Mouse (Mus musculus): ENCODE results near the gene Elavl3.
A peak's percentile ranks its signal among the peaks of the same experiment; 100 is the strongest.
"Not testable (repeated sequence)": the region's sequence is repeated elsewhere in the genome, so short reads cannot be mapped to it uniquely, and the experiment has no call there.

Elavl3 gene

DNA sequence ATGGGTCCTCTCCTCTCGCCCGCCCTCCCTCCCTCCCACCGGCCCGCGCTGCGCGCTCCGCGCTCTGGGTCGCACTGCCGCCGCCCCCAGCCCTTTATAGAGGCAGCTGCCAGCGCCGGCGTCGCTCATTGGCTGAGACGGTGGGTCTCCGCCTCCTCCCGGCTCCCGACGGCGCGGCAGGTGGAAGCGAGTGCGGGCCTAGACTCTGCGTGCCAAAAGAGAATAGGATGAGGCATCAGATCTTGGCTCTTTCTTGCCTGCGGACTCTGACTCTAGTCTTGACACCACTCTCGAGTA lies at the start of gene Elavl3:
Elavl3 (minus strand) TSS at position 66 of the 297 bp plus-strand sequence.
- no peak for DNase-seq (ENCODE audit: low read depth, low spot score)

DNA sequence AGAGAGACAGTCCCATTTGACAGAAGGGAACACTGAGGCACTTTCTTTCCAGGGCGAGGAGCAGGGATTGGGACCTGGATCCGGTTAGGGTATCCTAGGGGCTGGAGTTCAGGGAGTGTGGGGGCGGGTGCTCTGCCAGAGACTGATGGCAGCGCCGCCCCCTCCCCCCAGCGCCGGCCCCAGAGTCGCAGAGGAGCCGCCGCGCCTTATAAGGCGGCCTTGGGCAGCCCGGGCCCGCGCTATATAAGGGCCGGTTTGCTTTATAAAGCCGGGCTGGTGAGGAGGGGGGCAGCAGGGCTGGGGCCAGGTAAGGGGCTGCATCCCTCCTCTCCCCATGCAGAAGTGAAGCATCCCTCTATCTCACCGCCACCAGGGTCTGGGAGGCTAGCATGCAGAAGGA lies 48.1 kb upstream of the Elavl3 start:
- DNase-seq (ENCODE audit: low read depth, low spot score): no peak

DNA sequence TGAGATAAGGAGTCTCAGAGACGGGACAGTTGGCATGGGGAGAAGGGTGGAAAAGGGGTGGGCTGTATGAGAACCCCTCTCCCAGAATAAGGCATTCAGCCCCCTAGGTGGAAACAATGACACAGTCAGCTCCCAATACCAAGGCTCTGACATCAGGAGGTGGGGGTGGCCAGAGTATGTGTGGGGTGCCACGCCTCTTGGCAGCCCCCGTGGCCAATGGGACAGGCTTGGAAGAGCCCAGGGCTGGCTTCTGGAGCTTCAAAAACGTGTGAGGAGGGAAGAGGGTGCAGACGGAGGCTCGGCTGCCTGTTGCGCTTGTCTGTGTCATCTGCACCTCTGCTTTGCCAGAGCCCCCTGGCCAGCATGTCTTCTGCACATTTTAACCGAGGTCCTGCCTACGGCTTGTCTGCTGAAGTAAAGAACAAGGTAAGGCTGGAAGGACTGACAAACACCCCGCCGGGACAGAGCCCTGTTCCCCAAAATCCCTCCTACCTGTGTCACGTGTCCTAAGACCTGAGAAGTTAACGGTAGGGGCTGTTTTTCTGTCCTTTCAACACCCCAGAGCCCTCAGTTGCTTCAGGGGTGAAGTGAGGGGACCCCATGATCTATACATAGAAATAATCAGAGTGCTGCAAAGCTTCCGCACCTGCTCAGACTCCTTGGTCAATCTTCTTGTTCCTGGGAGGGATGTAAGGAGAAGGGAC lies 47.3 kb upstream of the Elavl3 start, which contains the start of gene Cnn1:
Cnn1 (plus strand) TSS at position 224 of the 704 bp plus-strand sequence.
- DNase-seq (ENCODE audit: low read depth, low spot score): no peak

DNA sequence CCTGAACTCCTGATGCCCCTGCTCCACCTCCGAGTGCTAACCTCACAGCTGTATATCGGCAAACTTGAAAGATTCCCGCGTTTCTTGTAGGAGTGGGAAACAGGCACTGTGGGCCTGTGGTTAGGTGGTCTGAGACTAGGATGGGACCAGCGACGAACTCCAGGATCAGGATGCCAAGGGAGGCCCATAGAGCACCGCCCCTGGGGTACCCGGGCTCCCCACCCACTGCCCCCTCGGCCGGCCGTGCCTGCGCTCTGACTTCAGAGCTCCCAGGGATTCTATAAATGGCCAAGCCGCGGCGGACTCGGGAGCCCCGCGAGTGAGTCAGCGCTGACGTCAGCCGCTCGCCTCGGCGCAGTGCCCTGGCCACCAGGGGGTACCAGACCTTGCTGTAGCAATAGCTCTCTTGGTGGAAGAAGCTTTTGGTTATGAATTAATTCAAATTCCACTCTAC lies 44.1 kb upstream of the Elavl3 start:
- DNase-seq (ENCODE audit: low read depth, low spot score): peak; percentile 65

DNA sequence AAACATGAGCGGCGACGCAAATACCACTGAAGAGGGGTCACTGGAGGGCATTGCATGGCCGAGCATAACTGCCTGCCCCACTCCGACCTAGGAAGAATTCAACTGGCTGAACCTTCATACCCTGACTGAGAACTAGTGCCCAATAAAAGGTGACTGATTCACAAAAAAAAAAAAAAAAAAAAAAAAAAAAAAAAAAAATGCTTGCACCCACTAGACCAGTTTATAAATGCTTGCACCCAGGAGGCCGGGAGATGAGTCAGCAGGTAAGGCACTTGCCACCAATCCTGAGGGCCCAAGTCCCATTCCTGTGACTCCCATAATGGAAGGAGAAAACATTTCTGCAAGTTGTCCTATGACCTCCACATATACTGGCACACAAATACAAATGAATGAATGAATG lies 40.9 kb upstream of the Elavl3 start:
- no peak for DNase-seq (ENCODE audit: low read depth, low spot score)

DNA sequence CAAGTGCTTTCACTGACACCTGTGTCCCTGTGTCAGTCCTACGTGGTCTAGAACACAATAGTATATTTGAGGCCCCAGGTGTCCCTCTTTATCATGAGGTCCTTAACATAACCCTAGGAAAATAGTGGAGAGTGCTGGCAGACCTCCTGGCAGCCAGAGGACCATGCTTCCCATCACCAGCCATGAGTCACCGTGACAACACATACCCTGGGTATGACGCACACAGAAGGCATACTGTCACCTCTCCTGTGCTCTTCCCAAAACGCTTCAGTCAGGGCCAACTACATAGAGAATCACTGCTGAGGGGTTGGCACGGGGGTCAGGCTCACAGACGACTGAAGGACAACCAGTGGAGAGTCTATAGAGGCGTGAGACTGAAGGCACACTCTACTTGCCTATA lies 38.2 kb upstream of the Elavl3 start:
- DNase-seq (ENCODE audit: low read depth, low spot score): no peak

DNA sequence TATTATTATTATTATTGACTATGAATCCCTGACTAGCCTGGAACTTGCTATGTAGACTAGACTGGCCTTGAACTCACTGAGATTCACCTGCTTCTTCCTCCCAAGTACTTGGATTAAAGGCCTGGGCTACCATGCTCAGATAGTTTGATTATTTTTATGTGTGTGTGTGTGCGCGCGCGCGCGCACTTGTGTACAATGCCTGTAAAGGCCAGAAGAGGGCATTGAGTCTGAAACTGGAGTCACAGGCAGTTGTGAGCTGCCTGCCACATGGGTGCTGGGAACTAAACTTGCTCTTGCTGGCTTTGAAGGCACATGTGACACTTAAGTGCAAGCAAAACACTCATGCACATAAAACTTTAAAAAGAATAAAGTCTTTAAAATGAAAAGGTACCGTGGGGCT lies 37.5 kb upstream of the Elavl3 start:
- DNase-seq (ENCODE audit: low read depth, low spot score): no peak

DNA sequence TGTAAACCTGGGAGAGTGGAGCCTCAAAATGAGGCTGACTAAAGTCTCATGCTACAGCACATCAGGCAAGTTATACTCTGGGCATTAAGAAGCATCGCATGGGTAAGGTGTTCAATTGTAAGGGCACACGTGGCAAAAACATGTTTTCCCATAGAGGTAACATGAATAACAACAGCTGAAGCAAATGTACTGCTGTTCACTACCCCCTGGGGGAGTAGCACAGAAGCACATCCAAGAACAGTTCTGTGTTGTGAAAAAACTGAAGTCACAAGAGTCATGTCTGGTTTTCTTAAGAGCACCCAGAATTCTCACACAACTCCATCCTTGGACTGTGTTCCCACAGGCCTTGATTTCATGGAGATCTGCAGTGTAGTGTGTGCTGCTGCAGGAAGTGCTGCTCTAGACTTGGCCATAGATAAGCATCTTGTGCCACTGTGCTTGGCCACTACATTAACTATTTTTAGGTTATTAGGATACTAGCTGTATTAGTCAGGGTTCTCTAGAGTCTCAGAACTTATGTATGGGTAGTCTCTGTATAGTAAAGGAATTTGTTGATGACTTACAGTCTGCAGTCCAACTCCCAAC lies 35.3 kb upstream of the Elavl3 start:
- DNase-seq (ENCODE audit: low read depth, low spot score): no peak

DNA sequence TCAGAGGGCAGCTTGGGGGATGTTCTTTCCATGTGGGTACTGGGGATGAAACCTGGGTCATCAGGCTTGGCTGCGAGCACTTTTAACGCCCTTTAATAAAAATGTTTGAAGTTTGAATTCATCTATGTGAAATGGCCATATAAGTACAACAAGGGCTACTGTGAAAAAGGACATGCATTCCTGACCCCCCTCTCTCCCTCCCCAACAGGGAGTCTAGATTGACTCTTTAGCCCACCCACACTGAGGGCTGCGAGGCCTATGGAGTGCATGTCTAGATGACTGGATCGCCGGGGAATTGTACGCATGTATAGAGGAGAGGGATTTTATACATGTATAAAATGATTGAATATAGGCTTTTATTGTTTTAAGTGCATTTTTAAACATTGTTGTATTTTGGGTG lies 34.2 kb upstream of the Elavl3 start:
- no peak for DNase-seq (ENCODE audit: low read depth, low spot score)

DNA sequence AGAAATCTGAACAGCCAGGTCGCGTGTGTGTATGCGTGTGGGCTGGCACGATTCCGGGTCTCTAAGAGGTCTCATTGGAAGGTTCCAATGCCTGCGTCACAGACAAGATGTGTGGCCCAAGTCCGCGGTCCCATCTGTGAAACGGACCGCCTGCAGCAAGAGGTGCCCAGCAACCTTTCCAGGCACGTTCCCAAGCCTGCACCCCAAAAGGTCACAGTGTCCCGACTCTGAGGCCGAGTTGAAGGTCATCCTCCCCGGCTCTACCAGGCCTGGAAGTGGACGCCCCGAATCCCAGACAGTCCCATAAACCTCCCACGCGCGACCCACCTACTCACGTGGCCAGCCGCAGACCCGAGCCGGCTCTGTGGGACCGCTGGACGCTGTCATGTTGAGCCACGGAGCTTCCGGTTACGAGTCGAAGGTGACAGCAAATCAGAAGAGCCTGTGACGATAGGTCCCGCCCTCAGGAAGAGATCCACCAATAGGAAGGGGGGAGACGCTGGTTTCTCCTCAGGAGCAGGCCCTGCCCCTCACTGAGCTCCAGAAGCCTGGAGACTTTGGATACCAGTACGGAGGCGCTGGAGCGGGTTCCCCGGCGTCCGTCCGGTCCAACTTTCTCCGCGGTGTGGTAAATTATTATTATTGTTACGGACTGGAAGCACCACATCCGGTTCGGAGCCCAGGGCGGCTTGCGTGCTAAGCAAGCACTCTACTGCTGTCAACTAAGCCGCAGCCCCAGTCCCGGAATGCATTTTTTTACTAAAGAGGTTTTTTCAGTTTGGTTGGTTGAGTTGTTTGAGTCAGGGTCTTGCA lies 33.4 kb upstream of the Elavl3 start, which contains the start of gene Ecsit:
Ecsit (minus strand) TSS at position 417 of the 813 bp plus-strand sequence.
- DNase-seq (ENCODE audit: low read depth, low spot score): peak; percentile 97

DNA sequence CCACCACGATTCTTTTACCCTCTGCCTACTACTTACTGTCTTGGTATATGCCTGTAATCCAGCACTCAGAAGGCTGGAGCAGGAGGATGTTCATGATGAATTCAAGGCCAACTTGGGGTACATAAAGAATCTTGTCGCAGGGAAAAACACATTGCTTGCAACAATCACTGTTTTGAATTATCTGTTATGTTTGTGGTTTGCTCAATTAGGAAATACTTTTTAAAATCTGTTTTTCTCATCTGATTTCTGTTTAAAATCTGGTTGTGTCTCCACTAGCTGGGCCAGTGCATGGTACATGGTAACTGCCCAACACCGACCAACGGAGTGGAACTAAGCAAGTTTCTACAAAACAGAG lies 32.8 kb upstream of the Elavl3 start:
- DNase-seq (ENCODE audit: low read depth, low spot score): no peak

DNA sequence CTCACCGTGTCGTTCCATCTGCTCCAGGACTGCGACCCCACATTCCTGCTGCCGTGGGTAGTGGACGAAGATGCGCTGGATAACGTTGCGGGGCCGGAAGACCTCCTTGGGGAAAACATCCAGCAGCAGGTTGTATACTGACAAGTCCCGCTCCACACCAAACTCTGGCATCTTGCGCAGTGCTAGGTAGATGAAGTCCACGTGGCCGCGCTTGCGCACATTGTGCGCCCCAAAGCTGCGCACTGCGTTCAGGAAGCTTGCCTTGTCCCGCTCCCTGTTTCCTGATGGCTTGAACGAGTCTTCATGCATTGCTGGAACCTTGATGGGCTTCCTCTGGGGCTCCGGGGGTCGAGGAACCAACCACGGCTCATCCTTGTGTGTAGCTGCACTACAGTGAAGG lies 24.4 kb upstream of the Elavl3 start:
- DNase-seq (ENCODE audit: low read depth, low spot score): no peak

DNA sequence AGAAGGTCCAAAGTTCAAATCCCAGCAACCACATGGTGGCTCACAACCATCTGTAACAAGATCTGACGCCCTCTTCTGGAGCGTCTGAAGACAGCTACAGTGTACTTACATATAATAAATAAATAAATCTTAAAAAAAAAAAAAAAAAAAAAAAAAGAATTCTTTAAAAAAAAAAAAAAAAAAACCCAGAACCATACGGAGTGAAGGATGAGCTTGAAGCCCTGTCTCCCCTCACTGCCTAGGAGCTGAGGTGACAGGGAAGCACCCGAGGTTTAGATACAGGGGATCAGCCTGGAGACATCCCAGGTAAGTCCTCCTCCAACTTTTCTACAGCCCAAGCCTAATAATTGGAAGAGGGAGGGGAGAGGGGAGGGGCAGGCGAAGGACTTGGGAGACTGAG lies 24.0 kb upstream of the Elavl3 start:
- not testable (repeated sequence) for DNase-seq (ENCODE audit: low read depth, low spot score)

DNA sequence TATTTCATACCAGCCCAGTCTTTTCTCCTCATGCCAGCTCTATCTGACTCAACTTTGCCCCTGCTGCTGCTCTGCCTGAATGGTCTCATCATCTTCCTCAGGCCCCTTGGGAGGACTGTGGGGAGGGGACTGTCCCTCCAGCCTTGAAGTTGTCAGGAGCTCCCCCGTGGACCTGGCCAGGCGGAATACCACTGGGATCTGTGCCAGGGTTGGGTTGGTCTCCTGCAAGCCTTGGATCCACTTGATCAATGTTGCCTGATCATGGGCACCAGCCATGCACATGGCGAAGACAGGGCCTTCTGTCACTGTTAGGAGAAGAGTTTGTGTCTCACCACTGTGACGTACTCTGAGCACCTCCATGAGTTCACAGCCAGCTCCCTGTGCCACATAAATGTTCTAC lies 20.5 kb upstream of the Elavl3 start:
- no peak for DNase-seq (ENCODE audit: low read depth, low spot score)

DNA sequence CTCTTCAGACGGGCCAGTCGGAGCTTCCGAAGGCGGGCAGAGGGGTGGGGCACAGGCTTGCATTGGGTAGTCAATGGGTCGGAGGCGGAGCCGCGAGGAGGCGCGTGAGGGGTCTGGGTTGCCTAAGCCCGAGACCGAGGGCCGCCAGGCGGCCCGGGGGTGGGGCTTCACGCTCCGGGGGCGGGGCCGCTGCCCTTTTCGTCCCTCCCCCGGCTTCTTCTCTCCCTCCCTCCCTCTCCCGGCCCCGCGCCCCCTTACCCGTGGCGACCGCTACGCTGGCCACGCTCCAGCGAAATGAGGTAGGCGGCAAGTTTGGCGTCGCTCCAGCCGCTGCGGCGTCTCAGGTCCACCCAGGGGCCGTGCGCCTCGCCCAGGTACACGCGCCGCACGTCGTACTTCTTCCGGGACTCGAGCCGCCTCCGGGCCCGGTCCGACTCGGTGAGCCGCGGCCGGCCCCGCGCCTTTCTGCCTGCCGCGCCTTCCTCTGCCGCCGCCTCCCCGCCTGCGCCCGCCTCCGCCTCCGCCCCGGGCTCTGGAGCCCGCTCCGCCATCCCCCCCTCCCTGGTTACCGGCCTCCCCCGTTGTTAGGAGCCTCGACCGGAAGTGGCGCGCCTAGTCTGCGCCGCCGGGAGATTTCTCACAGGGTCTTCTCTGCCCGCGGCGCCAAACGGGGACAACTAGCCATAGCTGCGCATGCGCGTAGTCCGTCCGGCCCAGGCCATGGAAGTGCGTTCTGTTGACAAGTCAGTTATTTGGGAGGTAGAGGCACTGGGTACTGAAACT lies 19.2 kb upstream of the Elavl3 start, which contains the start of the genes Gm49318 and Zfp653:
Gm49318 (minus strand) TSS at position 469 of the 783 bp plus-strand sequence.
Zfp653 (minus strand) TSS at position 586 of the 783 bp plus-strand sequence.
- DNase-seq (ENCODE audit: low read depth, low spot score): peak; percentile 96

DNA sequence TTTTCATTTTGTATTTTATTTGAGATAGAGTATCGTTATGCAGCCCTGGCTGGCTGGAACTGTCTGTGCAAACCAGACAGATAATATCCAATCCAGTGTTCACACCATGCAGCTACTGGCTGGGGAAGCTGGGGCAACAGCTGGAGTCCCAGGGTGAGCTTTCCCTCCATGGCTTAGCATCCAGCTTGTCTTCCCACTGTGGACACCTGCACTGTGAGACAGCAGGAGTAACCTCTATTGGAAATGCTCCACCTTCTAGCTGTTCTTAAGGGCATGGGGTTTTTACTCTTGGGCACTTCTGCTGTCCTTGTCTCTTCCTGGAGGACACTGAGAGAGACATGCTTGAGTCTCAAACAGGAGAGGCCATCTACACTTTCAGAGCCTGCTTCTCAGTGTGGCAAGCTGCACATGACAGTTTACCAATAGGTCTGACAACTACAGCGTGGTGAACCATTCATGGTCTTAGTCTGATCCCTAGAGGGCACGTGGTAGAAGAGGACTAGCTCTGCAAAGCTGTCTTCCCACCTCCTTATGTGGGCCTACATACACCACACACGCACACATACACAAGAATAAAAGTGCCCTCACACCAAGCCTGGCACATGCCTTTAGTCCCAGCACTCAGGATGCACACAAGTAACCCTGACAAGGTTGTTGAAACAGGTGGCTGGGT lies 18.2 kb upstream of the Elavl3 start:
- no peak for DNase-seq (ENCODE audit: low read depth, low spot score)

DNA sequence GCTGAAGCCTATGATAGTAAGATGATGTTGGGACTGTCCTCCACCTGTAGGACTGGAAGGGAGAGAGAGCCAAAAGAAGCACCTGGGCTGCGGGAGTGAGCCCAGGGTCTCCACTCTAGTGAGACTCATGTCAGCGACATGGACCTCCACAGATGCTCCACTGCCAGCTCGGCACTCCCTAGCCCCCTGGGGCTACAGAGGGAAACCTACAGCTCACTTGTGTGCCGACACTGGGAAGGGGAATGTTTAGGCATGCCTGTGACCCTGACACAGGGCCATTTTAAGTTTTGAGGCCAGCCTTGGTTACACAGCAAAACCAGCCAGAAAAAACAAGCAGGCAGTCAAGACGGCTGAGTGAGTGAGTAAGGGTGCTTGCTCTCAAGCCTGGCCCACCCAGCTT lies 15.4 kb upstream of the Elavl3 start:
- DNase-seq (ENCODE audit: low read depth, low spot score): no peak

DNA sequence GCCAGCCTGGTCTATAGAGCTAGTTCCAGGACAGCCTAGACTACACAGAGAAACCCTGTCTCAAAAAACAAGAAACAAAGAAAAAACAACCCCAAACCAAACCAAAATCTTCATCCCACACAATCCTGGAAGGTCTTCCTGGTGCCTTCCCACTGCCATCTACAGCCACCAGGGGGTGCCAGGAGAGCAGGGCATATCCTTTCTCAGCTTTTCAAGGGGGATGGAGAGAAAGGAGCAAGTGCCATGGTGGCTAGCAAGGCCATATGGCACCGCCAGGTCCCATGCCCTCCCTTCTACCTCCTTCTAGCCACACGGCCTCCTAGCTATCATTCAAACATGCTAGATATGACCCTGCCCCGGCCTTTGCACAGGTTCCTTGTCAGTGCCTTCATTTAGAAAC lies 14.6 kb upstream of the Elavl3 start:
- no peak for DNase-seq (ENCODE audit: low read depth, low spot score)

DNA sequence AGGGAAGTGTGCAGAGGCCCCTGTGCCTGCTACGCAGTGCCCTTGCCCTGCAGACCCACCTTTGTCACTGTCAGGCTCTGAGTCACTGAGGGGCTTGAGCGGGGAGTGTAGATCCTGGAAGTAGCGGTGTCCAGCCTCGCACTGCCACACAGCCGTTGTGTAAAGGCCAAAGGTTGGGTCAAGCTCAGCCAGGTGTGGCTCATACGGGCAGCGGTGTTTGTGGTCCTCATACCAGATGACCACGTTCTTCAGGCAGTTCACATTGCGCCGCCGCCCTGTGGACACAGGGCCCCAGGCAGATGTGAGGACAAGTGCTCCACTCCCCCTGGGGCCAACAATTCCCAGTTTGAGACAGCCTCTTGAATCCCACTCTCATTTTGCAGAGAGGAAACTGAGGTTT lies 13.8 kb upstream of the Elavl3 start:
- no peak for DNase-seq (ENCODE audit: low read depth, low spot score)

DNA sequence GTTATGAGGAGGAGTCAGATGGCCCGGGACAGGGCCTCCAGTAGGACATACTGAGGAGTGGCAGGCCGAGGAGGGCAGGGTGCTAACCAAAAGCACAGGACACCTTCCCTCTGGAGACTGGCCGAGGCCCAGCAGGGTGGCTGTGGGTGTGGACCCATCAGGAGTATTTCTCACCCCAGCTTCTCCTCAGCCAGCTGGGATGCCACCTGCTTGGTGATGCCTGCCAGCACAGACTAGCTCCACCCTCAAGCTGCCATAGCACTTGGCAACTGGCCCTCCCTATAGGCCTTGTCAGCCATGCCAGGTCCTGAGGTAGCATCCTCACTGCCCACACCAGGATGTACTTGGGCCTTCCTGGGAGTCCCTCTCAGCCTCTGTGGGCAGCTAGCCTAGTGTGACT lies 12.5 kb upstream of the Elavl3 start:
- DNase-seq (ENCODE audit: low read depth, low spot score): no peak

DNA sequence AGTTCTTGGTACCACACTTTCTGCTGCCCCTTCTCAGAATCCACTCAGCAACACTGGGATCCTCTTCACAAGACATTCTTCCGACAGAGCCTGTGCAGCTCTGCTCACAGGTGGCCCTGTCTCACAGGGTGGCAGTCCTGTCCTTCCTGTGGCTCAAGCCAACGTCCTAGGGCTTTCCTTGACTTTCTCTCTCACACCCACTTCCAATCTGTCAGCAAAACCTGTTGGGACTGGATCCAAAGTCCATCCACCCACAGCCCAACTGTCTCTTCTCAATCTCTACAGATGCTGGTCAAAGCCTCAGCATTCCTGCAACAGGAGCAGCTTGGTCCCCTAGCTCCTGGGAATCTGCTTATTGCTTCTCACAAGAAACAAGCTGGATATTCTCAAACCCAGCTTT lies 9.5 kb upstream of the Elavl3 start:
- DNase-seq (ENCODE audit: low read depth, low spot score): no peak
